Mouse (Mus musculus): ENCODE measurements around the gene Trh. TPM values are rescaled to one million over a fixed set of nuclear protein-coding genes. Genes with fewer than 3 reads are reported as not detected.
A peak's percentile ranks its signal among the peaks of the same experiment; 100 is the strongest.

Gene Trh
- total RNA-seq, 2 experiments from 2014 or later: not detected

DNA sequence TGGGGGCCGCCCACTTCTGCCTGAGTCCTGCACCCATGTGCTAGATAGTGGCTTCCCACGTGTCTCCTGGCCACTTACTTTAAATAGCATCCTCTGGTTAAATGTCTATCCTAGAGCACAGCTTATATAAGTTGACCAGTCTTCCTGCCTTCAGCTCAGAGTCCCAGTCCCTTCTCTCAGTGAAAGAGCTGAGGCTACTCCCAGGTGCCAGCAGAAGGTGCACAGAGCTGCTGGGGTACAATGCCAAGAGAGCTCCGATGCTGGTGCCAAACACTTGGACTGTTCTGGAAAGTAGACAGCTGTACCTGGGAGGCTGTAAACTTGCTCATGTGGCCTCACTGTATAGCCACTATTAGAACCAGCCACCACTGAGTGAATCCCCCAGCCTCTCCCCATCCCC lies 22.4 kb downstream of the Trh start:
- no peak for DNase-seq

DNA sequence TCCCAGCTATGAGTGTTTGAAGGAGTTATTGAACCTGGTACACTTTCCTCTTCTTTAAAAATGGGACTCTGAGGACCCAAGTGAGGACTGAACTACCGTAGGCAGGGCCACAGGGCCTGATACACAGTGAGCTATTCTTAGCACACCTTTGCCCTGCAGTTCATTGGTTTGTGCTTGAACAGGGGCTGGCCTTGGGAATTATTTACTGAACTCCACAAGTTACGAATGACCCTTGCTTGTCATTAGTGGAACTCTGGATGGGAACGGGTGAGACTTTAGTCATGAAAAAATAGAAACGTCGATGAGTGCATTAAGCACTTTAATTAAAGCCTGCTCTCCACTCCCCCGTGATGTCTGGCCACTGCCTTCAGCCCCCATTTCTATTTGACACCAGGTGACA lies 22.8 kb downstream of the Trh start:
- DNase-seq: no peak

DNA sequence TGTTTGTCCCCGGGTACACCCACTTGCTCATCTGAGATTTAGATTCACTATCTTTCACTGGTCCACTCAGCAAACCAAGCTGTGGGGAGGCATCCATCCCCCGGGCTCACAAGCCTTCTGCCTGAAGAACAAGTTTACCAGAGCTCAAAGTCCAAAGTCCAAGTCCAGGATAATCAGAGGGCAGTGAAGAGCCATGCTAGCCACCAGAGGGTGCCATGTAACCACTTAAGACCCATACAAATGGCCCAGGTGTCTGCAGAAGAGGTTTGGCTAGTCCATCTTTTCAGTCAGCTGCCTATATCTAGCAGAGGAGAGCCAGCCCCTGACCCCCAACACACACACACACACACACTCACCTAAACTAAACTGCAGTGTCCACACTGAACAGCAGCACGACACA lies 25.0 kb downstream of the Trh start:
- no peak for DNase-seq

DNA sequence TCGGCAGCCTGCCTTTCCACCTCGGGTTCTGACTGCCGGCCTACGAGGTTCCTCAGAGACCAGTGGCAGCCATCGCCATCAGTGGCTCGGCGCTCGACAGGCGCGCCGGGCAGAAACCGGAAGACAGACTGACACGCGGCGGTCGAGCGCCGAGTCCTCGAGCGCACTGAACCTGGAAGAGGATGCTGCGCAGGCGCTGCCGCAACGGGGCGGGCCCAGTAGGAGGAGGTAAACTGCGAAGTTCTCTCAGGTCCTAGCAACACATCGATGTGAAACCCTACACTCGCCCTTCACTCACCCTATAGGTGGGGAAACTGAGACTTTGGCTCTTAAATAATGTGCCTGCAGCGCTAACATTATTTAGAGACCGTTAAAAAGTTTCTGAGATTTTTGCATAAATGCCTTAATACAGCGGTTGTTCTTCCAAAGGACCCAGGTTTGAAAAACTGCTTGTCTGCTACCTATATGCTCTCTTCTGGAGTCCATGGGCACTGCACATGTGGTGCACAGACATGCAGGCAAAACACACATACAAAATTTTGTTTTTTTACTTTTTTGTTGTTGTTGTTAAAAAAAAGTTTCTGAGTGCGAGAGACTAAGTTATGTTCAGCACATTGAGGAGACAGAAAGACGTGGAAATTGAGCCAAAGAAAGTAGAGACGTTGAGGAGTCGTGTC lies 29.5 kb downstream of the Trh start, which contains the start of gene Rbsn:
Rbsn (minus strand) TSS at position 153 of the 677 bp plus-strand sequence.
- DNase-seq: peak; percentile 92

DNA sequence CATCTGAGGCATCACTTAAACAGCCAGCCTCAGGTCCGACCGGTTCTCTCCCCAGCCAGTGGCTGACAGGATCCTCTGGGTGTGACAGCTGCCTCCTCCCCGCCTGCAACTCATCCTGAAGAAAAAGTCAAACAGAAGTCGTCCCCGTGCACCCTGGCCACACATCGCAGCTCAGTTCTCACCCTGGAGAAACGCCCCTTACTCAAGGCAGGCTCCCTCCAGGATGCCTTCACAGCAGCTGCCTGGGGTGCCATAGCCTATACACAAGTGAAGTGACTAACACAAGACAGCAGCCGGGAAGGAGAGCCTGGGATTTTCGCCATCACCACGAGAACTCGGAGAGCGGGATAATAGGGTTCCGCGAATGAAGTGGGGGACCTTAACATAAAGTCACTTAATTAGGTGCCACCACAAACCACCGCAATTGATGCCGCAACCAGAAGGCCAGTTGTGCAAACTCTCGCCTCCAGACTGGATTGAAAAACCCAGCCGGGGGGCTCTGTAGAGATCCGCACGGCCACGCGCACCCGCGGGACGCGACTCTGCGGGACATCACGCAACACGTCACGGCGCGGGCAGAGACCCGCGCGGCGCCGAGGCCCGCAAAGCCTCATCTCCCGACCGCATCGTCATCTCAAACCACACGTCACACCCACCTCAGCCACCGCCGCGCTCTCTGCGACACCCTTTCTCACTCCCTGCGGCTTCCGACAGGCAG lies 30.2 kb downstream of the Trh start:
- DNase-seq: no peak

DNA sequence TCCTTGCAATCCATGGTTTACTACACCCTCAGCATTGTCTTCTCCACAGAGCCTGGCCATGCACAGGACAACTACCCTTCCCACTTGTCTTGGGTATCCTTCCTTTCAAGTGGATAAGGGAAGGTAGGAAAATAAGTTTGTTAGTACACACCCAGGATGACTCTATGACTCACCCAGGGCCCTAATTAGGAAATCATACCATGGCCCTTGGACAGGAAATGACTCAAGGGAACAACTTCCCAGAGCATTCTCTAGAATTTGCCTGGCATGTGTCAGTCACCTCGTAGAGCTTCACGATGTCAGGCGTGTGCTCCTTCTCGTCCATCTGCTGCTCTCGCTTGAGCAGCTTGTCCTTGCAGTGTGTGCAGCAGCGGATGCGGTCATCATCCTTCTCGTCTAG lies 45.0 kb downstream of the Trh start:
- no peak for DNase-seq

Other genes starting within 250 kb of the Trh start
- gene Nr2c2, start 153.3 kb downstream of the Trh start, total RNA-seq (2021): 10 to 100 TPM; 18.0 to 19.6 TPM
- 10 to 100 TPM; 35.6 to 37.6 TPM for gene Mrps25, start 60.6 kb downstream of the Trh start, total RNA-seq (2021)
- 10 to 100 TPM; 10.0 to 12.4 TPM for gene Rbsn, start 29.7 kb downstream of the Trh start, total RNA-seq (2021)